Mouse (Mus musculus): ENCODE results near the gene Uqcrfs1.

- TF ChIP-seq CTCF (IDR thresholded peaks at IDR 0.05; ENCODE audit: extremely low read depth, insufficient read length, insufficient replicate concordance, low read depth, low read length) = no peak
- TF ChIP-seq POLR2A (IDR thresholded peaks at IDR 0.05; ENCODE audit: low read depth, low read length) = no peak
Observed at GRCm38 (mm10) chr13:30521282-30521902, 23.8 kb downstream of the Uqcrfs1 start.

All from small intestine, adult 2 months (tissue).